Mouse (Mus musculus) liver, embryonic 16.5 days (tissue): ENCODE data around the gene Smox. TPM values are rescaled to one million over a fixed set of nuclear protein-coding genes. Genes with fewer than 3 reads are reported as not detected.

Experiments used
- ATAC-seq: fragments of 200-750 bp; cut with Nextera tagmentation; 2 replicates; pipeline ENCODE4 v1.8.0; 2017; ENCODE audit warnings: low read depth, mild to moderate bottlenecking, moderate number of reproducible peaks, moderate library complexity
- H3K27ac ChIP-seq: fragments of 300-500 bp; sonication (generic); 2 replicates; pipeline ENCODE4 v1.5.1; 2014; ENCODE audit warnings: mild to moderate bottlenecking, low read length
- H3K27me3 ChIP-seq: fragments of 300-500 bp; sonication (generic); 2 replicates; pipeline ENCODE4 v1.6.1; 2014; ENCODE audit warnings: low read depth, low read length, mixed read lengths; ENCODE audit not compliant: control insufficient read depth, insufficient read depth
- H3K36me3 ChIP-seq: fragments of 300-500 bp; sonication (generic); 2 replicates; pipeline ENCODE4 v1.6.1; 2014; ENCODE audit warnings: mild to moderate bottlenecking; ENCODE audit not compliant: control insufficient read depth, insufficient read depth
- H3K4me1 ChIP-seq: fragments of 300-500 bp; sonication (generic); 2 replicates; pipeline ENCODE4 v1.6.1; 2014; ENCODE audit warnings: low read depth, low read length, mixed read lengths; ENCODE audit not compliant: control insufficient read depth
- H3K4me2 ChIP-seq: fragments of 300-500 bp; sonication (generic); 2 replicates; pipeline ENCODE4 v1.6.1; 2014; ENCODE audit warnings: low read depth, low read length, mixed read lengths
- H3K4me3 ChIP-seq: fragments of 300-500 bp; sonication (generic); 2 replicates; pipeline ENCODE4 v1.5.1; 2014; ENCODE audit warnings: low read depth, mild to moderate bottlenecking, low read length
- H3K9ac ChIP-seq: fragments of 300-500 bp; sonication (generic); 2 replicates; pipeline ENCODE4 v1.6.1; 2014; ENCODE audit warnings: low read depth, low read length
- H3K9me3 ChIP-seq: fragments of 300-500 bp; sonication (generic); replicated peaks from 2 replicates; pipeline ENCODE4 v1.6.1; 2016; ENCODE audit warnings: low read length; ENCODE audit not compliant: control insufficient read depth
- WGBS: fragments of 180-500 bp; shearing (Covaris S2); extraction: QIAGEN DNeasy Blood & Tissue Kit; methylation state at CpG from one replicate; pipeline ENCODE4 v1.1.7; 2014; ENCODE audit not compliant: insufficient replicate concordance; 5-methylcytosine and 5-hydroxymethylcytosine counted together
- polyA plus RNA-seq: library from polyadenylated mRNA; unstranded; fragments of >200 nt; fragmentation: Nextera tagmentation; extraction: Ambion mirVana; gene quantifications from 2 replicates; pipeline ENCODE4 v1.2.1, GENCODE M21; 2015

Smox gene
- polyA plus RNA-seq, 1 experiment from 2014 or later, result 89.1 TPM

GRCm38 (mm10) chr2:131513477-131513876 lies 22.2 kb downstream of the Smox start:
- ATAC-seq, result no peak
- H3K4me1 ChIP-seq, result peaks cover 41% of the 10 kb centered on the region
- no peaks in the 10 kb centered on the region for H3K9me3 ChIP-seq
- H3K27ac ChIP-seq, result no peak overlapping the region
- peaks cover 2% of the 10 kb centered on the region; the same call in 1 of the 2 replicates for H3K36me3 ChIP-seq
- WGBS, result 50% methylated on average over 2 of the region's 2 CpGs
- no peaks in the 10 kb centered on the region for H3K27me3 ChIP-seq
- no peak overlapping the region for H3K4me2 ChIP-seq
- H3K4me3 ChIP-seq, result no peak overlapping the region
- no peak overlapping the region for H3K9ac ChIP-seq

DNA sequence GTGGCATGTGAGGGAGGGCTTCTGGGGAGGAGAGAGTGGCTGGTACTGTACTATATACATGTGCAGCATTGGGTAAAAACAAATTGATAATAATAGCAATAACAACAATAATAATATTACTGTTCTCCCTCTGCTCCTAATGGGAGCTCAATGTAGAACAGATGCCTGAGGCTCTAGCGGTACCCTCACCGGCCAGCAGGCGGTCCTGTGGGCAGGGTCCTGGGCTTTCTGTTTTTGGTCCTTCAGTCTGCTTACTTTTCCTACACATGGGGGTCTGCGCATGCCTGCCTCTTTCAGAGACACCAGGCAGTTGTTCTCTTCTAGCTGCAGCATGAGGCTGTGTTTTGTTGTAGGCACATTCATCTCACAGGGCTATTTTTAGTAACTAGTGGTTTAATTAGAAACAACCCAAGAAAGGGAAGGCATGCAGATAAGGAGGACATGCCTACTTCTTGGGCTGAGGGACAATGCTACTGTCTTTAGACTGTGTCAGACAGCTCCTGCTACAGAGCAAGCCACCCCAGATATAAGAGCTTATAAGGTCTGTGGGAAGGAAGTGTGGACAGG lies 22.8 kb downstream of the Smox start:
- H3K4me2 ChIP-seq, result no peak overlapping the region
- H3K4me3 ChIP-seq, result no peak overlapping the region
- 63% methylated on average over 4 of the region's 4 CpGs for WGBS
- ATAC-seq, result no peak
- H3K27me3 ChIP-seq, result no peaks in the 10 kb centered on the region
- peaks cover 2% of the 10 kb centered on the region; the same call in 1 of the 2 replicates for H3K36me3 ChIP-seq
- H3K27ac ChIP-seq, result 0 out of 2 replicates have a peak overlapping the region, but pooled peaks have one; percentile 13
- peaks cover 41% of the 10 kb centered on the region for H3K4me1 ChIP-seq
- H3K9ac ChIP-seq, result no peak overlapping the region
- no peaks in the 10 kb centered on the region for H3K9me3 ChIP-seq

GRCm38 (mm10) chr2:131517550-131517949 lies 26.3 kb downstream of the Smox start:
- Histone ChIP-seq H3K36me3 (peaks cover 15% of the 10 kb centered on the region), H3K4me3 (no peak overlapping the region), H3K4me1 (peaks cover 36% of the 10 kb centered on the region), H3K9me3 (no peaks in the 10 kb centered on the region), H3K4me2 (no peak overlapping the region), H3K9ac (no peak overlapping the region), H3K27ac (no peak overlapping the region), H3K27me3 (no peaks in the 10 kb centered on the region)
- WGBS, result 84% methylated on average over 4 of the region's 4 CpGs
- ATAC-seq, result no peak

GRCm38 (mm10) chr2:131518790-131519189 lies 27.5 kb downstream of the Smox start:
- H3K9me3 ChIP-seq, result no peaks in the 10 kb centered on the region
- H3K4me2 ChIP-seq, result peak overlapping the region; percentile 19; the same call in 1 of the 2 replicates
- peaks cover 13% of the 10 kb centered on the region for H3K36me3 ChIP-seq
- ATAC-seq, result peak; percentile 95
- H3K27ac ChIP-seq, result peak overlapping the region; percentile 43
- no peak overlapping the region for H3K4me3 ChIP-seq
- H3K9ac ChIP-seq, result no peak overlapping the region
- 7% methylated on average over 3 of the region's 3 CpGs for WGBS
- H3K27me3 ChIP-seq, result no peaks in the 10 kb centered on the region
- H3K4me1 ChIP-seq, result peaks cover 28% of the 10 kb centered on the region

DNA sequence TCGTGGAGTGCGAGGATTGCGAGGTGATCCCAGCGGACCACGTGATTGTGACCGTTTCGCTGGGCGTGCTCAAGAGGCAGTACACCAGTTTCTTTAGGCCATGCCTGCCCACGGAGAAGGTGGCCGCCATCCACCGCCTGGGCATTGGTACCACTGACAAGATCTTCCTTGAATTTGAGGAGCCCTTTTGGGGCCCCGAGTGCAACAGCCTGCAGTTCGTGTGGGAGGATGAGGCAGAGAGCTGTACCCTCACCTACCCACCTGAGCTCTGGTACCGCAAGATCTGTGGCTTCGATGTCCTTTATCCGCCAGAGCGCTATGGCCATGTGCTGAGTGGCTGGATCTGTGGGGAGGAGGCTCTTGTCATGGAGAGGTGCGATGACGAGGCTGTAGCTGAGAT lies 29.4 kb downstream of the Smox start:
- H3K27ac ChIP-seq, result no peak overlapping the region
- no peak overlapping the region for H3K9ac ChIP-seq
- ATAC-seq, result no peak
- H3K4me3 ChIP-seq, result no peak overlapping the region
- H3K9me3 ChIP-seq, result no peaks in the 10 kb centered on the region
- peaks cover 23% of the 10 kb centered on the region for H3K4me1 ChIP-seq
- H3K36me3 ChIP-seq, result peaks cover 13% of the 10 kb centered on the region
- H3K27me3 ChIP-seq, result no peaks in the 10 kb centered on the region
- H3K4me2 ChIP-seq, result no peak overlapping the region
- 96% methylated on average over 19 of the region's 19 CpGs for WGBS

GRCm38 (mm10) chr2:131527061-131527460 lies 35.8 kb downstream of the Smox start:
- no peak overlapping the region for H3K4me2 ChIP-seq
- H3K36me3 ChIP-seq, result 0 out of 2 replicates have a peak, but pooled peaks cover under 1% of the 10 kb centered on the region
- peaks cover 4% of the 10 kb centered on the region; the same call in 1 of the 2 replicates for H3K4me1 ChIP-seq
- H3K27me3 ChIP-seq, result no peaks in the 10 kb centered on the region
- ATAC-seq, result peak; percentile 31; the same call in 1 of the 2 replicates
- no peak overlapping the region for H3K9ac ChIP-seq
- H3K9me3 ChIP-seq, result no peaks in the 10 kb centered on the region
- 35% methylated on average over 3 of the region's 3 CpGs for WGBS
- no peak overlapping the region for H3K27ac ChIP-seq
- H3K4me3 ChIP-seq, result no peak overlapping the region

DNA sequence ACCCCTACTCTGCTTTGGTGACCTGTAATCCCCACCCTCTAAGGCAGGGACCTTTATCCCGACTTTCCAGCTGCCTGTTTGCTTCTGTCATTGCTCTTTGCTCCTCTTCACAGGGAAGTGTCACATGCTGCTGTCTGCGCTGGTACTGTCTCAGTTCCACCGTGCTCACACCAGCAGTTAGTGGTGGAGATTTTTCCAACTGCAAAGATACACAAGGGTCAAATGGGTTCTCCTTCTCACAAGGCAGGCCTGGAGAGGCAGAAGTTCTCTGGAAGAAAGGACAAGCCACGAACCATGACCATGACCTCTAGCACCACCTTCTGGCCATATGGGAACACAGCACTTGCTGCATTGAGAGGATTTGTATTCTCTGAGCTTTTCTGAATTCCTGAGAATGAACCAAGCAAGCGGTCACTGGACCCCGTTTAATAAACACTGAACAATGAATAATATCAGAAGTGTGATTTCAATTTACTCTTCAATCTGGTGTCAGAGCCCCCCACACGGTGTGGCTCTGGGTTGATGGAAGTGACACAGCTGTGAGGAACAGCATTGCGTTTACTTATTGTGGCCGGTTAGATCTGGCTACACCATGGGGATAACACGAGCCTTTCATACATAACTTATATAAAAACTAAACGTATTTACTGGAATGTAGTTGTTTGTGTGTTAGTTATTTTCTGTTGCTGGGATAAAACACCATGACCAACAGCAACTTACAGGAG lies 38.8 kb downstream of the Smox start:
- Histone ChIP-seq H3K9ac (no peak overlapping the region), H3K36me3 (no peaks in the 10 kb centered on the region), H3K27me3 (no peaks in the 10 kb centered on the region), H3K4me1 (peaks cover 4% of the 10 kb centered on the region; the same call in 1 of the 2 replicates), H3K4me2 (no peak overlapping the region), H3K9me3 (no peaks in the 10 kb centered on the region), H3K27ac (no peak overlapping the region), H3K4me3 (no peak overlapping the region)
- WGBS, result 27% methylated on average over 11 of the region's 11 CpGs
- peak; percentile 30; the same call in 1 of the 2 replicates for ATAC-seq

- H3K4me1 ChIP-seq, result peaks cover 4% of the 10 kb centered on the region; the same call in 1 of the 2 replicates
- no peak overlapping the region for H3K4me3 ChIP-seq
- H3K9ac ChIP-seq, result no peak overlapping the region
- no peaks in the 10 kb centered on the region for H3K36me3 ChIP-seq
- no peak overlapping the region for H3K27ac ChIP-seq
- 0 out of 2 replicates have a peak, but pooled peaks have one; percentile 41 for ATAC-seq
- no peak overlapping the region for H3K4me2 ChIP-seq
- WGBS, result 16% methylated on average over 9 of the region's 9 CpGs
- no peaks in the 10 kb centered on the region for H3K9me3 ChIP-seq
- no peaks in the 10 kb centered on the region for H3K27me3 ChIP-seq
Observed at GRCm38 (mm10) chr2:131530623-131531008, 39.3 kb downstream of the Smox start.

DNA sequence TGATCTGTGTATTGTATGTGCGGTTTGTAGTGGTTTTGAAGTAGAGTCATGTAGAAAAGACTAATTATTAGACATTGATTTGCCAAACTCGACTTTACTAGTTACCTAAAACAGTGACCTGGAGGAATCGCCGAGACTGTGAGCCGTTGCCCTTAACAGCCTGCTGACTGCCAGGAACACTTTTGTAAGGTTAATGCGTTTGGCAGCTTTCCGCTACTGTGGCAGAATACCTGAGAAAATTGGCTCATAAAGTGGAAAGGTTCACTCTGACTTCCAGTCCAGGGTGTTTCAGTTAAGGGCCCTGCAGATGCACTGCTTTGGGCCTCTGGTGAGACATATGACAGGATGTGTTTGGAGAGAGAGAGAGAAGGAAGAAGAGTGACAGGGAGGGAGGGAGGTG lies 40.0 kb downstream of the Smox start:
- WGBS, result 77% methylated on average over 7 of the region's 7 CpGs
- no peaks in the 10 kb centered on the region for H3K27me3 ChIP-seq
- H3K4me2 ChIP-seq, result no peak overlapping the region
- no peak overlapping the region for H3K27ac ChIP-seq
- H3K4me3 ChIP-seq, result no peak overlapping the region
- no peak overlapping the region for H3K9ac ChIP-seq
- H3K9me3 ChIP-seq, result no peaks in the 10 kb centered on the region
- H3K4me1 ChIP-seq, result peaks cover 4% of the 10 kb centered on the region; the same call in 1 of the 2 replicates
- H3K36me3 ChIP-seq, result no peaks in the 10 kb centered on the region
- no peak for ATAC-seq
